In genomic region chr19:53413617-53414380, GRCm38 (mm10) we compare ENCODE assay signal across 2 mouse cellular contexts.
TF ChIP-seq lines count a peak whose summit lies in the region.

No protein-coding gene starts in this region.

TF ChIP-seq in MEL, 35 proteins besides CTCF, POLR2A, EP300 and RAD21 (continued from another document):
- no peak for TF ChIP-seq MAX (IDR thresholded peaks at IDR 0.05; ENCODE audit: low read length)
- TF ChIP-seq USF2 (IDR thresholded peaks at IDR 0.05; ENCODE audit: borderline replicate concordance in 1 of 2, insufficient read depth in 1 of 2, low read depth in 1 of 2, low read length in 2 of 2), result no peak

TF ChIP-seq in myocyte, 11 proteins besides CTCF, POLR2A, EP300 and RAD21 (continued from another document):
- TF ChIP-seq CEBPB (IDR thresholded peaks at IDR 0.05; ENCODE audit: insufficient read depth, poor library complexity, severe bottlenecking), result no peak
- no peak for TF ChIP-seq E2F4 (IDR thresholded peaks at IDR 0.05; ENCODE audit: insufficient read depth)
- TF ChIP-seq USF1 (IDR thresholded peaks at IDR 0.05; ENCODE audit: low read depth), result no peak
- no peak for TF ChIP-seq MYOD1 (IDR thresholded peaks at IDR 0.05; ENCODE audit: control insufficient read depth in 1 of 3, insufficient read length in 2 of 3, low read depth in 2 of 3)
- no peak for TF ChIP-seq MYOG (IDR thresholded peaks at IDR 0.05; ENCODE audit: control insufficient read depth in 1 of 3, insufficient read depth in 1 of 3, insufficient read length in 2 of 3, low read depth in 2 of 3)
- TF ChIP-seq REST (IDR thresholded peaks at IDR 0.05; ENCODE audit: insufficient read depth, insufficient read length), result no peak
- TF ChIP-seq TCF12 (IDR thresholded peaks at IDR 0.05; ENCODE audit: insufficient read depth, poor library complexity, severe bottlenecking), result no peak
- TF ChIP-seq TCF3 (IDR thresholded peaks at IDR 0.05; ENCODE audit: insufficient read length, low read depth), result no peak
TF ChIP-seq in myocyte: peak in this region for 0.
